Mouse (Mus musculus) myocyte (in vitro differentiated cells): ENCODE data around the gene Eef1a1.

ENCODE experiments used
- CEBPB ChIP-seq: IDR thresholded peaks from 2 replicates; pipeline ENCODE4 v1.6.1; 2011; ENCODE audit warnings: mild to moderate bottlenecking, moderate library complexity; ENCODE audit not compliant: poor library complexity, insufficient read depth, severe bottlenecking
- E2F4 ChIP-seq: IDR thresholded peaks from one replicate; pipeline ENCODE4 v1.6.1; 2011; ENCODE audit warnings: mild to moderate bottlenecking, control low read depth, moderate library complexity; ENCODE audit not compliant: insufficient read depth
- MAX ChIP-seq: IDR thresholded peaks from one replicate; pipeline ENCODE4 v1.6.1; 2011; ENCODE audit warnings: low read depth, mild to moderate bottlenecking, control low read depth
- MYOD1 ChIP-seq, 3 experiments: IDR thresholded peaks; one replicate each; pipeline ENCODE4 v1.6.1; 2011; ENCODE audit warnings: control low read depth in 2 of 3, low read depth in 2 of 3, mild to moderate bottlenecking in 2 of 3, moderate library complexity in 1 of 3; ENCODE audit not compliant: insufficient read length in 2 of 3, control insufficient read depth in 1 of 3
- MYOG ChIP-seq, 3 experiments: IDR thresholded peaks; one replicate each; pipeline ENCODE4 v1.6.1; 2011; ENCODE audit warnings: control low read depth in 2 of 3, low read depth in 2 of 3, mild to moderate bottlenecking in 2 of 3; ENCODE audit not compliant: insufficient read length in 2 of 3, control insufficient read depth in 1 of 3, insufficient read depth in 1 of 3
- POLR2A ChIP-seq: IDR thresholded peaks from one replicate; pipeline ENCODE4 v1.6.1; 2011; ENCODE audit warnings: low read depth, mild to moderate bottlenecking, control low read depth, moderate library complexity; ENCODE audit not compliant: insufficient read length
- POLR2AphosphoS2 ChIP-seq: IDR thresholded peaks from one replicate; pipeline ENCODE4 v1.6.1; 2011; ENCODE audit warnings: low read depth, control low read depth; ENCODE audit not compliant: insufficient read length
- REST ChIP-seq: IDR thresholded peaks from one replicate; pipeline ENCODE4 v1.6.1; 2011; ENCODE audit warnings: mild to moderate bottlenecking, control low read depth, moderate library complexity; ENCODE audit not compliant: insufficient read depth, insufficient read length
- SRF ChIP-seq: IDR thresholded peaks from one replicate; pipeline ENCODE4 v1.6.1; 2011; ENCODE audit warnings: low read depth; ENCODE audit not compliant: control insufficient read depth, insufficient read length
- TCF12 ChIP-seq: IDR thresholded peaks from one replicate; pipeline ENCODE4 v1.6.1; 2011; ENCODE audit warnings: mild to moderate bottlenecking, control low read depth; ENCODE audit not compliant: poor library complexity, insufficient read depth, severe bottlenecking
- TCF3 ChIP-seq: IDR thresholded peaks from one replicate; pipeline ENCODE4 v1.6.1; 2011; ENCODE audit warnings: low read depth, control low read depth; ENCODE audit not compliant: insufficient read length
- USF1 ChIP-seq: IDR thresholded peaks from one replicate; pipeline ENCODE4 v1.6.1; 2011; ENCODE audit warnings: low read depth, mild to moderate bottlenecking, control low read depth, moderate library complexity

DNA sequence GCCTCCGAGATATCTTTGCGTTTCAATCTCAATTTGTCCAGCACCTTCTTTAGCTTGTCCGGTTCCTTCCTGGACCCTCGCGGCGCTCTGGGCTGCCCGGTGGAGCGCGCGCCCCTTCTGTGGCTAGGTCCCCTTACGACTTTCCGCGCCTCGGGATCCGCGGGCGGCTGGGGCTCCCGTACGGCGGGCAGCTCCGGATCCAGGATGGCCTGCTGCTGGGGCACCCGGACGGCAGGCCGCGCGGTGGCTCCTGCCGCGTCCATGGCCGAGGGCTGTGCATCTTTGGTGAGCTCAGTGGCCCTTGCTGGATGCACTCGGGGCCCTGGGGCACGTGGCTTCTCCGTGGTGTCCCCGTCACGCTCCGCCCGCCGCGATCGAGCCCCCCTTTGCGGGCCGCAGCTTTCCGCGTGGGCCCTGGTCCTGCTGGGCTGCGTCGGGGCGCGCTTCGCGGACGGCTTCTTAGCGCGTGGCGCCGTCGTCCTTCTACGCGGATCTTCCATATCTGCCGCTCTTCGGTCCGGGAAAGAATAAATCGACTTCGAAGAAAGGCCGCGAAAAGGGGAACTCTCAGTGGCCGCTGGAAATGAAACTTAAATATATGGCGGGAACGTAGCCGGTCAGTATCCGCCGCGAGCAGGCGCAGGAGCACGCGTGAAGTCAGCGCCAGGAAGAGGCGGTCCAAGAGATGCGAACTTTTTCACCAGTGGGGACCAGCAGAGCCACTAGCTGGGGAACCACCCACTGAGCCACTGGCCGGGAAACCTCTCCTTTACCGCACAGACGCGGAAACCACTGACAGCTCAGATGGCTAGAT, 46.2 kb downstream of the Eef1a1 start, which contains the start of gene Cgas:
- TF ChIP-seq REST (no peak), MYOD1 (IDR thresholded peaks at IDR 0.05; ENCODE audit: control insufficient read depth in 1 of 3, insufficient read length in 2 of 3, low read depth in 2 of 3) (no peak), TCF12 (no peak), MAX (no peak), POLR2A (peak; percentile 45), MYOG (IDR thresholded peaks at IDR 0.05; ENCODE audit: control insufficient read depth in 1 of 3, insufficient read depth in 1 of 3, insufficient read length in 2 of 3, low read depth in 2 of 3) (no peak), USF1 (no peak), E2F4 (no peak), CEBPB (no peak), SRF (no peak), TCF3 (no peak), POLR2AphosphoS2 (no peak)
